Mouse (Mus musculus): Measurements from ENCODE around the gene Denr. TPM values are rescaled to one million over a fixed set of nuclear protein-coding genes. Genes with fewer than 3 reads are reported as not detected.
A peak's percentile ranks its signal among the peaks of the same experiment; 100 is the strongest.

Gene Denr
- total RNA-seq, 4 experiments from 2014 or later = 59.4 to 66.0 (median 60.5) TPM

DNA sequence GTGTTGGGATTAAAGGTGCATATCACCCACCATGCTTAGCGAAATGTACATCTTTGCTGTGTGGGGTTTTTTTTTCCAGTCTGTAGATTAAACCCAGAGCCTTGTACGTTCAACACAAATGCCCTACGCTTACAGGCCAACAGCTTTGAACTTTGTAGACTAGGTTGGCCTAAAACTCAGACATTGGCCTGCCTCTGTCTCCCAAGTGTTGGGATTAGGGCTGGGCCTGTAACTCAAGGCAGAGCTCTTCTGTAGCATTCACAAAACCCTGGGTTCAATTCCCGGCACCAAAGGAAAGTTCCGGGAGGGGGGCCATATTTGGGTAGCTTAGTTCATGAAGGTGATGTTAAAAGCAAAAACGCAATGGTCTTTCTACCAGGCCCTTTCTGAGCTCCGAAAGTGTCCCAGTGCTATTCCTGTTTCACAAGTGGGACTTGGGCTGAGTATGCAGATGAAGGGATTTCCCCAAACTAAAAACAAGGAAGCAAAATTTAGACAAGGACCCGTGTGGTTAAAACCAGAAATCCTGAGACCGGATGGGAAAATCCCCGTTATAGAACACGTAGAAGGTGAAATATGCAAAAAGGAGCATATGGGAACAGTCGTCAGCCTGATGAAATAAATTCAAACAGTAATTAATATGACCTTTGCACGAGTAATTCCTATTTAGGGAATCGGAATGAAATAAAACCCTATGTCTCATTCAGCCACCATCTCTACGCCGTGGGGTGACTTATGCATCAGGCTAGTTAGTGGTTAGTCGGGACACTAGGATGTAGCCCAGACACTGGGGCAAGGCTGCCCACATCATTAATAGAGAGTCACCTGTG is 614 bp upstream of the Denr start:
- DNase-seq (ENCODE audit: low spot score in 2 of 2) = no peak

DNA sequence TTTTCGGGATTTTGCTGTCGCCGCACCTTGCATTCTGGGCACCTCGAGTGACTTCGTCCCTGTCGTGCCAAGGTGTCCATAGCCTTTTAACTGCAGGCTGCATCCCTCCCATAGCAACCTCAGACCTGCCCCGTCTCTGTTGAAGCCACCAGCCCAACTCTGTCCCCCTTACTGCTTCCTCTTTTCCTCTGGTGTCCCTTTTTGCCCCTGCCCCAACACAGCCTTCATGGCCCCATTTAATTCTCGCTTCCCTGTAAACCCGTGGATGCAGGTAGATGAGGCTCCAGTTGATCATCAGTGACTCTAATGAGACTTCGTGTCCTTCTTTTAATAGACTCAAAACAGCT is 629 bp downstream of the Denr start:
- DNase-seq (ENCODE audit: low spot score in 2 of 2) = no peak

DNA sequence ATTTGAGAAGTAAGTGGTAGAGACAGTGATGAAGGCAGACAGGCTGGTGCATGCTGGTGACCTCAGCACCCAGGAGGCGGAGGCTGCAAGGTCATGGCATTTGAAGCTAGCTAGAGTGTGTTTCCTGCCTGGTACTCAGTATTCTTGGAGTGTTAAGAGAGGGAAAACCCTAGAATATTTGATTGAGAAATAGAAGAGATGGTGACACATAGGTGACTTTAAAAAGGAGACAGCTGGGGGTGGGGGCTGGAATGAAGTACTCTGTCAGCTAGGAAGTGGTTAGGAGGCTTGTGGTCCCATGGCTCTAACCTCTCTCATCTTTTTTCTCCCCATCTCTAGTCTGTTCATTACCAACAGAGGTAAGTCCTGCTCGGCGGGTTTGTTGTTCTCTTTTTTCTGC is 7.9 kb downstream of the Denr start:
- no peak for DNase-seq (ENCODE audit: low spot score in 2 of 2)

DNA sequence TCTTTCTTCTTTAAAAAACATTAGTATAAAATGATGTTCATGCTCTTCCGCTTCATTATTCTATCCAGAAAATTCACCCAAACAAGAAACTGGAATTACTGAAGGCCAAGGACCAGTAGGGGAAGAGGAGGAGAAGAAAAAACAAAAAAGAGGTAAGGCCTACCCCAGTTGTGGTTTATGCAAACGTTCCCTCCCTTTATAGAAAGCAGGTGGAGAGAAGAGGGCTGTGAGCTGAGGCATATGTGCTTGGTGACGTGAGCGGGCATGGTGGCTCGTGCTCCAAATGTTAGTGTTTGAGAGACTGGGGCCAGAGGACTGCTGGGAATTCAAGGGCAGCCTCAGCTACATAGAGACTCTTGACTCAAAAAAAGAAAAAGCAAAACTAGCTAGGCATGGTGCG is 15.1 kb downstream of the Denr start:
- no peak for DNase-seq (ENCODE audit: low spot score in 2 of 2)

DNA sequence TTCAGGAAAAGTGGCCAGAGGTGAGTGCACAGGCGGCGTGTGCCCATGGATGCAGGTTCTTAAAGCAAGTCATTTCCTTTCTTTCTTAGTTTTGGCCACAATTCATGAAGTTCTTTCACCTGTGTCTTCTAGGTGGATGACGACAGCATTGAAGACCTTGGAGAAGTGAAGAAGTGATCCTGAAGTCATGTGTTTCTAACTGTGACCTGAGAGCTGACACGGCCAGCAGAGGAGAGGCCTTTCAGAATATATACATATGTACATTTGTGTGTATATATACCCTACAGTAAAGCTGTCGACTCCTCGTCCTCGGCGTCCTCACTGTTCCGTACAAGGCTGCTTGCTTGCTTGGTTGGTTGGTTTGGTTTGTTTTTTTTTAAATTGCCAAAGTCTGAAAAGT is 20.1 kb downstream of the Denr start, which contains the start of gene Gm43518:
Gm43518 (plus strand) TSS at position 301 of the 400 bp plus-strand sequence.
- DNase-seq (ENCODE audit: low spot score in 2 of 2) = no peak

DNA sequence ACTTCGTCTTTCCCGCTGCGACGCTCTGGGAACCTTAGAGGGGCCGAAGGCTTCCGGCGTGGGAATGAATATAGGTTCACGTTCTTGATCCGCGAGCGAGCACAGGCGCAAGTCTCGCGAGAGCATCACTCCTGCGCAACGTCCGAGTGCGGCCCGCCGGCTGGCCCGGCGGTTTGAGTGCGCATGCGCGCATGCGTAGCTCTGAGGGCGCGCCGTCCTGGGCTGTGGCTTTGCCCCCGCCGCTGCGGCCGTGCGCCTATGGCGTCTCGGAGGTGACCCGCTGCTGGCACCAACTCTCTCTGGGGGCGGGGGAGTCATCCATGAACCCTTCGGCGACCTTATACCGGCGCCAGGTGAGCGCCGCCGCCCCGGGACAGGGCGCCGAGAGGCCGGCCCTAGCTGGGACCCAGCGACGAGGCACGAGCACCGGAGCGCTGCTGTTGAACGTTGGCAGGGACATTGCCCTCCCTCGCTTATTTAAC is 23.6 kb downstream of the Denr start, which contains the start of gene Ccdc62:
Ccdc62 (plus strand) TSS at position 172 of the 482 bp plus-strand sequence.
- DNase-seq (ENCODE audit: low spot score in 2 of 2) = peak; percentile 88 to 89

DNA sequence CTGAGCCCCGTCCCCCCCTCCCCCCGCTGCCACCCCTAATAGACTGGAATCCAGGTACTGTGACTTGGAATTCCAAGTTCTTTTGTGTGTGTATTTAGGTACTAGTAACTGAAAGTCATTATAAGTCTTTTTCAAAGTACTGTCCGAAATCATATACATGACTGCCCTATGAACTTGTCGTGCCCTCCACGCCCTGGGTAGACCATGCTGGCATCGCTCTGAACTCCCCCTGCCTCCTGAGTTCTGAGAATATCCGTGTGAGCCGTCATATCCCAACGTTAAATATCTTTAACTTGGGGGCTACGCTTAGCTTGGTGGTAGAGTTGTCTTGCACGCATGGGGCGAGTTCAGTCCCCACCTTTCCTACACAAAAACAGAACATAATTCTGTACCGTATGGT is 24.2 kb downstream of the Denr start:
- no peak for DNase-seq (ENCODE audit: low spot score in 2 of 2)

DNA sequence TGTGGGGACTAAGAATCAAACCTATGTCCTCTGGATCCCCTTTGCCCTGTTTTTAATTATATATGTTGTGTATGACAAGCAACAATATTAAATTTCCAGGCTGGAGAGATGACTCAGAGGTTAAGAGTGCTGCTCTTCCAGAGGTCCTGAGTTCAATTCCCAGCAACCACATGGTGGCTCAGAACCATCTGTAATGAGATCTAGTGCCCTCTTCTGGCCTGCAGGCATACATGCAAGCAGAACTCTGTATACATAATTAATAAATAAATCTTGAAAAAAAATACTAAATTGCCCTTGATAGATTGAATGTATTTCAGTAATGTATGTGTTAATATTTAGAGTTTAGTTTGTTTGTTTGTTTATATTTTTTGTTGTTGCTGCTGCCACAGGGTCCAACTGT is 26.0 kb downstream of the Denr start:
- DNase-seq (ENCODE audit: low spot score in 2 of 2) = no peak

DNA sequence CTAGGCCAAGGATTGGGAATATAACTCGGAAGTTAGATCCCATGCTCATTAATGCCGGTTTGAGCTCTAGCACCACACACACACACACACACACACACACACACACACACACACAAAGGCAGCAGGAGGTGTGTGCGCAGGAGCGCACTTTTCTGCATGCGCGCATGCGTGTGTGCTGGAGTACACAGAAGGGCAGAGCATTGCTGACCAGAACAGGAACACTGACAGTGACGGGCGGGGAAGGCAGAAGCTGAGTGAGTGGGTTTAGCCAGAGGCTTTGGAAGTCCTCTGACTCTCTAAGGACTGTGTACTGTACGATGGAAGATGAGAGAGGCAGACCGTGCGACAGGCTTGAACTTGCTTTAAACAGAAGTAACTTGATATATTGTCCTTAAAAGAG is 26.6 kb downstream of the Denr start:
- DNase-seq (ENCODE audit: low spot score in 2 of 2) = no peak

DNA sequence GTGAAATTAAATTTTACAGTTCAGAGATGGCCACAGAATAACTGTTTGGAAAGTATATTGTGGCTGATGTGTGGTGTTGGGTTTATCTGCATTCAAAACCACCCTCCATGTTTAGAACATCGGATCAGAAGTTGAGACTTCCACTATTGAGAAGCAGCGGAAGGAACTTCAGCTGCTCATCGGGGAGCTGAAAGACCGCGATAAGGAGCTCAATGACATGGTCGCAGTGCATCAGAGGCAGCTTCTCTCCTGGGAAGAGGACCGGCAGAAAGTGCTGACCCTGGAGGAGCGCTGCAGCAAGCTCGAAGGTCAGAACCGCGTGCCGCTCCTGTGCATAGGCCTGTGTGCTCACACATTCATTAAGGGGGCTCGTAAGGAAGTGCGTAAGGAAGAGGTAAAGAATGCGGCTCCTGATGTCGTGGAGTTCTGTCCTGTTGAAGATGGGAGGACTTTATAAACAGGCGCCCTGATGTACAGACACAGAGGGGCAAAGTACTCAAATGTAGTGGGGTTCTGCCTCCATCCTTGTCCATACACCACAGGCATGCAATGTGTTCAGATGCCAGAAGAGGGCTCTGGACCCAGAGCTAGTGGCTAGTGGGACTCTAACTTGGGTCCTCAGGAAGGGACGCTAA is 27.1 kb downstream of the Denr start:
- no peak for DNase-seq (ENCODE audit: low spot score in 2 of 2)

DNA sequence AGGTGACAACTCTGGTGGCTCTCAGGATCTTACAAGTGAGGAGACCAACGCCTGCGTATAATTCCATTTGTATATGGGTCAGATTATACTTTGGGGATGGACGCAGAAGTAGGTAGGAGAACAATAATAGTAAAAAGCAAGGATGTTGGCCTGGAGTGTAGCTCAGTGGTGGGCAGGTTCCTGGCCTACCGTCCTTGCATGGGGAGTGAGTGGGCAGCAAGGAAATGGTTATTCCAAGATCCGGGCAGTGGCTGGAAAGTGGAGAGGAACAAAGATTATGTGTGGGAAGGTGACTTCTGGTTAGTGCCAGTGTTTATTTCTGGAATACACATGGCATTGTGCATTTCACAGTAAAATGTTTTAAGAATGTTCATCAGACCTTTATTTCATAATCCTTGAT is 29.0 kb downstream of the Denr start:
- no peak for DNase-seq (ENCODE audit: low spot score in 2 of 2)

DNA sequence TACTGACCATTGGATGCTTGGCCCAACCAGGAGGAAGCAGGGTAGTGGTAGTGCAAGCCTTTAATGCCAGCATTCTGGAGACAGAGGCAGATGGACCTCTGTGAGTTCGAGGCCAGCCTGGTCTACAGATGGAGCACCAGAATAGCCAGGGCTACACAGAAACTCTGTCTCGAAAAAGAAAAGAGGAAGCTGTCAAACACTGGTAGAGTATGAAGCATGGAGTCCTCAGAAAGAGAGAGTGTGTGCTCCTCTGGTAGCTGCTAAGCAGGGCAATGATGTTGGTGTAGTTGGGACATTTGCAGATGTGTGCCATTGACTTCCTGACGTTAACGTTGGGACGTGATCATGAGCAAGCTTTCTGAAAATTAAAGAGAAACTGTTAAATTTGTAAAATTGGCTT is 31.5 kb downstream of the Denr start:
- DNase-seq (ENCODE audit: low spot score in 2 of 2) = no peak

DNA sequence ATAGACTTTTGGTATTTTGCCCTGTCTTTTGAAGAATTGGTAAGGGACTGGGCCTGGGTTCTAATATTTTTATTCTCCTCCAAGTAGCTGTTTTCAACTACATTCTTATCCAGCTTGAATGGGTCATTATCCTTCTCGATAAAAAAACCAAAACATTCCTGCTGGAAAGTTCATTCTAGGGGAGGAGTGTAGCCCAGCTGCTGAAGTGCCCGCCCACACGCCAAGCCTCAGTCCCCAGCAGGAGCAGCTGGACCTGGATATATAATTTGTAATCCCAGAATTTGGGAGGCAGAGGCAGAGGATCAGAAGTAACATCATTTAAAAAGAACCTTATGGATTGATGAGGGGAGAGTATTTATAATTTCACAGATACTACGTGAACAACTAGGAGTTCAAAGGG is 39.6 kb downstream of the Denr start:
- DNase-seq (ENCODE audit: low spot score in 2 of 2) = no peak

DNA sequence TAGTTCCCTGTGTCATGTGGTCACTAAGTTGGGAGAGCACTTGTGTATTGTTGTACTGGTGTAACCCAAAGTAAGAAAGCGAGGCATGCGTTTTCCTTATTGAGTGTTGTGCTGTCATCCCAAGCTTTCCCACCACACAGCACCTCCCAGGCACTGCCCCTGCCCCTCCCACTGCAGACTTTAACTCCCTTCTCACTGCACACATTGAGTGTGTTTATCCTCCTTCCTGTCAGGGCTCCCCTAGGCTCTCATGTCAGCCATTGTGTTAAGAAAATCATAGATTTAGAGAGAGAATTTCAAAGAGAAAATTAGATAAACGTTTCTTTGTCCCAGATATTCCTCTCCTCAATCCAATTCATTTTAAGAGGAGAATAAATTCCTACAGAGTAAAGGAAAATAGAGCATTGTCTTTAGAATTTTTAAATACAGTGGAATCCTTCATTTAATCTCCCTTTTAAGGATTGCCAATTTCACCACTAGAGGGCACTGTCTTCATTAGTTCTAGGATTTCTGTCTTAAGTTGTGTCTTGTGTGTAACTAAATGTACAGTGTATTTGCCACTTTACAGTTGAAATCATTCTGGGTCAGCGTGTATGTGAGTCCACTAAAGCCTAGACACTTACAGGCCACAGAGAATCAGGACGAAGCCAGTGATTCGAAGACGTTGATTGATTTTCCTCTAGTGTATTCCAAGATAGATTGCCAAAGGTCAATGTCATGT is 40.2 kb downstream of the Denr start:
- no peak for DNase-seq (ENCODE audit: low spot score in 2 of 2)

DNA sequence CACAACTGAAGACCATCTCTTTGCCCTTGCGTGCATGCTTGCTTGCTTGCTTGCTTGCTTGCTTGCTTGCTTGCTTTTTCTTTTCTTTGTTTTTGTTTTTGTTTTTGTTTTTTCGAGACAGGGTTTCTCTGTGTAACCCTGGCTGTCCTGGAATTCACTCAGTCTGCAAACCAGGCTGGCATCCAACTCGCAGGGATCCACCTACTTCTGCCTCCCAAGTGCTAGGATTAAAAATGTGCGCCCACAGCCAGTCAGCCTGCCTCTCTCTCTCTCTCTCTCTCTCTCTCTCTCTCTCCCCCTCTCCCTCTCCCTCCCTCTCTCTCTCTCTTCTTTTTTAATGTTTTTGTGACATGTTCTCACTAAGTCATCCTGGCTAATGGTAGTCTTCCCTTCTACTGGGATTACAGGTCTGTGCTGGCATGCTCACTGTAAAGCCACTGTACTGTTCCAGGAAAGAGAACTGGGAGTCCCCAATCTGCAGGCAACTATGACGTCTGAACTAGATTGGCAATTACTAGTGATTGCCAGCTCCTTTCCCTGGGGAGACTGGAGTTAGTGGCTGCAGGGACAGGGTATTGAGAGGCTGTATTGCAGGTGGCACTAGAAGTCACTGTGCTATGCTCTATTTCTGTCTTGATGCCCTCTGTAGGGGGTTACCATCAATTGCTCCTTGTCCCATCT is 45.5 kb downstream of the Denr start:
- peak in 1 of 2 experiments; percentile 43 for DNase-seq (ENCODE audit: low spot score in 2 of 2)

DNA sequence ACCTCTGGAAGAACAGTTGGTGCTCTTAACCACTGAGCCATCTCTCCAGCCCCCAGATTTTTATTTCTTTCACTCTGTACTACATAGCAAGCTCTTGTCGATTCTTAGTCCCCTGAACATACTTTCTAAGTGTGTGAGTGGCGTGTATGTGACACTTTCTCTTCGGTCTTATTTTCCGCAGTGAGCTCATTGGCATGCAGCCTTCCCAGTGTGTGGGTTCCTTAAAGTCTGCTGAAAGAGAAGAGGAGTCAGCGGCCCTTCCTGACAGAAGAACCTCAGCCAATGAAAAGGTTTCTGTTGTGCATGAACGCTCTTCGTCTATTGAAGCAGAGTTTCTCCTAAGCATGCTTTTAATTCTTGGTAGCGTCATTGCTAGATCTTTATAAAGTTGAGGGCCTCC is 50.2 kb downstream of the Denr start:
- no peak for DNase-seq (ENCODE audit: low spot score in 2 of 2)

DNA sequence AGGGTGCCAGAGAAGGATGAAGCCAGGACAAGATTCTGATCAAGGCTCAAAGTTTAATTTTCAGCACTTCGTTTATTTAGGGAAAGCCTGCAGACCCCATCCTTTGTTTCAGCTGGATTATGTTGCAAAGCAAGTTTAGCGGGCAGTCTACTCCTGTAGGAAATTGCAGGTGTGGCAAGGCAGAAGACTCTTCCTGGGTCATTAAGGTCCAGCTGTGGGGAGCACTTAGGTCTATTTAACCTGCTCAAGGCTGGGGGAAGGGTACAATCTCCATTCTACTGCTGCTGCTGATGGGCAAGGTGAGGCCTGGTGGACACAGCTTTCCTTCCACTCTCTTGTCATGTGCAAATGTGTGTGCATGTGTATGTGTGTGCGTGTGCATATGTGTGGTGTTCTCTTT is 52.0 kb downstream of the Denr start:
- no peak for DNase-seq (ENCODE audit: low spot score in 2 of 2)

DNA sequence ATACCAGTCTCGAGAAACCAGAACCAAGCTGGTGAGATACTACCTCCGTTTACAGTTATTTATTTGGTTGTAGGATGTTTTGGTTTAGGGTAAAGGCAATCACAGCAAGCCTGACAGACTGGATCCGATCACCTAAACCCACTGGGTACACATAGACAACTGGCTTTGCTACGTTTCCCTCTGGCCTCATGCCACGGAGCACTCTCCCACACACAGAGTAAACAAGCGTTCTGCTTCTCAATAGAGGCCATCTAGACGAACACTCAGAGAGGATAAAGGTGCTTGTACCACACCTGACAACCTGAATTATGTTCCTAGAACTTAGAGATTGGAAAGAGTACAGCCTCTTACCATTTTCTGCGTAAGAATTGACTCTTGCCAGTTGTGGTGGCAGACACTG is 53.2 kb downstream of the Denr start:
- DNase-seq (ENCODE audit: low spot score in 2 of 2) = no peak

DNA sequence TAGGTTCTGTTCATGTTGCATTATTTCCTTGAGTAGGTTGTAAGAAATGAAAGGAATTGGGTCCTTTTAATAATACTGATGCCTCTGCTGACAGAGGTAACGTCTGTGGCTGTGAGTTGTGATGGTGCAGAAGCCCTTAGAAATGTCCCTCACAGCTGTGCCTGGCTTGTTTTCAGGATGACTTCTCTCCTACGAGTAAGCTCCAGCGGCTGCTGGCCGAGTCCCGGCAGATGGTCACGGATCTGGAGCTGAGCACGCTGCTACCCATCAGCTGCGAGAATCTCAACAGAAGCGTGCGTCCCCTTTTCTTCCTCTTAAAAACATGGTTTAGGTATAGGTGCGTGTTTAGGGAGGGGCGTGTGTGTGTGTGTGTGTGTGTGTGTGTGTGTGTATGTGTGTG is 54.1 kb downstream of the Denr start:
- DNase-seq (ENCODE audit: low spot score in 2 of 2) = no peak

DNA sequence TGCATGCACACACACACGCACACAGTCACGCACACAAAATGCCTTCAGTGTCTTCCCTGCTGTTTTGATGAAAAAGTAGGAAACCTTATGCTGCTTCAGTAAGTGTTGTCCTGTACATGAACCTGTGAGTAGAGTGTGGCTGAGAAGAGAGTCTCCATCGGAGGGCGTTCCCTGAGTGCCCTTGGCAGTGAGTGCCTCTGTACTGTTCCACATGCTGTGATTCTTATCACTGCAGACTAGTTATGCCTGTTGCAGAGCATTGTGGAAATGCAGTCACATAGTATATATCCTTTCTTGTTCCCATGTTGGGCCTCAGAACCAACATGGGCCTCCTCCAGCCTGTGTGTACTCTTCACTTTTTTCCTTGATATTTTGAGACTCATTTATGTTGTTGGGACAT is 57.2 kb downstream of the Denr start:
- DNase-seq (ENCODE audit: low spot score in 2 of 2) = no peak

DNA sequence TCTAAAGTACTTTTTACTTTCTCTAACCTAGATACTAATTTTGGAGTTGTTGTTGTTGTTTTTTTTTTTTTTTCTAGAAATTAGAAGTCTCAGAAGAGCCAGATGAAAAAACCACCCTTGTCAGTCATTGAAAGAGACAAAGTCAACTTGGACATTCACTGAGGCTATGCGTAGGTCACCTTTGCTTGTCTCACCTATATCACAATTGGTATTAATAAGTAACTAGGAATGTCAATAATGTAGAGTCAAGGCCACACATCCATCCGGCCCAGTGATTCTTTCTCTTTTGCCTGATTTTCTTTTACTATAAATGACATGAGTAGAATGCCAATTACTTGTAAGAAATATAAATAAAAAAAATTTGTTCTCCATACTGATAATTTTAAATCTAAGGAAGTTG is 59.8 kb downstream of the Denr start:
- no peak for DNase-seq (ENCODE audit: low spot score in 2 of 2)

DNA sequence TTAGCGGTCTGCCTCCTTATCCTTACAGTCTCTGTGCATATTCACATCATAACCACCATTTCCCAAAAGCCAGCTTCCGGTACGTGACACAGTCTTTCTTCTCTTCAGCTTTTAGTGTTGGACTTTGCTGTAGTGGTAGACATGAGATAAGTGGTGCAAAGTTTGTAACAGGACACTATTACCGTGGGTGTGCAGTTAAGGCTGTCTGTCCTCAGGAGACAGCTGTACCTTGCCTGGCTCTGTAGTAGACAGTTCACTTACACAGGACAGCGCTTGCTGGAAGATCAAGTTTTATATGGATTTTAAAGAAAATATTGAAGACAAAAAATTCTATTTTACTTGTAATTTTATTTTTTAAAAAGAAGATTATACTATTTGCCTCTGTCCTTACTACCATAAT is 61.5 kb downstream of the Denr start:
- DNase-seq (ENCODE audit: low spot score in 2 of 2) = no peak

Data from layer of hippocampus, adult 8-10 months (tissue).